Mouse (Mus musculus) B cell, adult 2 months (primary cell): ENCODE data around the gene Arhgap1.

ENCODE experiments used
- DNase-seq, 2 experiments: peaks; one replicate each; pipeline ENCODE4 v3.0.0; 2022

Gene Arhgap1

DNA sequence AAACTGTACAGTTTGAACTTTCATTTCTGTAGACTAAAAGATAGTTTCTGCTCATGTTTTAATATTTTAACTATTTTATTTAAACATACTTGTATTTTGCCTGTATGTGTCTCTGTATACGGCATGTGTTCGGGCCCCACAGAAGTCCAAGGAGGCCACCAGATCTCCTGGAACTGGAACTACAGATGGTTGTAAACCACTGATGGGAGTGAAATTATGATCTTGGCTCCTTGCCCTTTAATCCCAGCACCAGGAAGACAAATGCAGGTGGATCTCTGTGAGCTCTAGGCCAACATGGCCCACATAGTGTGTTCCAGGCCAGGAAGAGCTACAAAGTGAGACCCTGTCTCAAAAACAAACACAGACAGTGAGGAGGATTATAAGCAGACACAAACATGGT, 51.7 kb downstream of the Arhgap1 start:
- no peak for DNase-seq

- DNase-seq = no peak
These were observed 56.1 kb downstream of the Arhgap1 start for GRCm38 (mm10) chr2:91705736-91706135.

- DNase-seq = no peak
These were observed 56.8 kb downstream of the Arhgap1 start for GRCm38 (mm10) chr2:91706456-91706855.

DNA sequence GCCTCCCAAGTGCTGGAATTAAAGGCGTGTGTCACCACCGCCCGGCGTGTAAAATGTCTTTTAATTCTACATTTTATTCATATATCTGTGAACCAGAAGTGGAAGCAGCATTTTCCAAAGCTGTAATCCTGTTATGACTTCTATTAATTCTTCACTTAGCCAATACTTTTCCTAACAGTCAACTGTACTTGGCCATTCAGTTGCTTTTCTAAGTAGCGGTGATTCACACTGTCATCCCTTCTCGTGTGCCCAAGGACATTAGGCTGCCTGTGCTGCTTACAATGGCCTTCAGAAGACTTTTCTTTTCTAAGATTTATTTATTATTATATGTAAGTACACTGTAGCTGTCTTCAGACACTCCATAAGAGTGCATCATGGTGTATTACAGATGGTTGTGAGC, 58.7 kb downstream of the Arhgap1 start:
- no peak for DNase-seq

DNA sequence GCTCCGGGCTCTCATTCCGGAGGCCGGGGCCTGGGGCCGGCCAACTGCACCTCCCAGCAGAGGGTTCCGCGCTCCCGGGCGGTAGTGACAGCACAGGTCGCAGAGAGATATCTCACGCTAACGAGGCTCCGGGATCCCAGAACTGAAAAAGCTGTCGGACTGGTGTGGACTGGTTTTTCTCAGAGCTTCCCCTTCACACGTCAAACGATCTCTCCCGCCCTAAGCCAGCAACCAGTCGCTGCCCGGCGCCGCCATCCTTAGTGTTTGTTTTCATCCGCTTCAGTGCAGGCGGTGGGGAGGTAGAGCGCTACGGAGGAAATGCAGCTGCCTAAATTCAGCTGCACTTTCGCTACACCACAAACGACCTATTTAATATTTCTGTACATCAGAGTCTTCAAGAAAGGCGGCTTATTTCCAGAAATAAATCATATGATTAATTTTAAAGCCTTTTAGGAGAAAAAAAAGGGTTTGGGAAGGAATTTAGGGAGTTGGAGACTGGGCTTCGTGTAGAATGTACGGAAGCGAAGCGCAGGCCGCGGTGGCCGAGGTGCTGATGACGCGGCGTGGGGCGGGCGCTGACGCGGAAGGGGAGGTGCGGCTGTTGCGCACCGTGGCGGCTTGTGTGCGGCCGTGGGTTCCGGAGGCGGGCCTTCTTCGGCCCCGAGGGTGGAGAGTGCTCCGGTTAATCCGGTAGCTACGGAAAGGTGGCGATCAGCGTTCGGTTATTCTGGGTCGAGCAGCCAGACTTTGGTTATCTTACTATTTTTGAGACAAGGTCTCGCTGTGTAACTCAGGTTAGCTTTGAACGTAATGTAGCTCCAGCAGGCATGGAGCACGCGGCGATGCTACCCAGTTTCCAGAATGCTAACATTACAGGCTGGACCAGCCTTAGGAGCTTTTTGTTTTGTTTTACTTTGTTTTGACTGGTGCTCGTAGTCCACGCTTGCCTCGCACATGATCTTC, 60.9 kb downstream of the Arhgap1 start, which contains the start of the genes Atg13 and Harbi1:
Gene Atg13 (minus strand): TSS at position 305 of the 963 bp plus-strand sequence.
Gene Harbi1 (plus strand): TSS at position 581 of the 963 bp plus-strand sequence.
- peak; percentile 98 for DNase-seq

DNA sequence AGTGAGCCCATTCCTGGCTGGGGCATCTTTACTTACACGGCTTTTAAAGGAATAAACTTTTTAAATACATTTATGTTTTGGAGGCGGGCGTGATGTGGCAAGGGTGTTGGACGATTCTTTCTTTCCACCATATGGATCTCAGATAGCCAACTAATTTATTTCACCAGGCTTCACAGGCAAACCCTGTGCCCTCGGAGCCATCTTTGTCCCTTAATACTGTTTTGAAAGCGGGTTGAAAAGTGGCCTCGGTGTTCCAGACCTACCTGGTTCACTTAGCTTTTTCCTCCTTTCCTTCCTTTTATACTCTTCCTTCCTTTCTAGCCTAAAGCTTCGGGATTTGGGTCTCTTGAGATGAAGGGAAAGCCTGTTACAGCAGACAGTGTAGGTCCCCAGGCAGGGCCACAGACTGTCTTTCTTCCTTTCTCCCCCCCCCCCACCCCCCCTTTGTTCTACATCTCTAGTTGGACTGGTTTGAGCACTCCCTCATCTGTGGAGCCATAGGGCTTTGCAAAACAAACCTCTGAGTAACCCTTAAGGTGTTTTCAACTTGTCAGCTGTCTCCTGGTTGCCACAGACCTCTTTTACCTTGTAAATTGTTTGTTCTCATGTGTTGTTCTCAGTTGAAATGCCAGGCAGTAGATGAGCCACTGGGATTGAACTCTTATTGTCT, 61.7 kb downstream of the Arhgap1 start:
- DNase-seq = peak in 1 of 2 experiments; percentile 28

DNA sequence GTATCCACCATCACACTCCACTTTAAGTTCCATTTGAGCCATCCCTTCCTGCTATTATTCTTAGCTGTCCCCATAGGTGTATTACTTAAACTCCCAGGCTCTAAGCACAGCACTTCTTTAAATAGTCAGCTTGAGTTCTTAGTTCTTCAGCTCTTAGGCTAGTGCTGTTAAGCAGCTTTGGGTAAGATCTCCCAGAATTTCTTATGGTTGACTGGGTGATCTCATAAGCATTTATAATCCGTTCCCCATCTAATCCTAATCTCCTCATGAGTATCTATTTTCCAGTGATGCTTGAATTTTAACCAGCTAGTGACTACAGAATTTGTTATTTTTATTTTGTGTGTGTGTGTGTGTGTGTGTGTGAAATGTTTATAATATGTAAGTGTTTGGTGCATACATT, 65.3 kb downstream of the Arhgap1 start:
- no peak for DNase-seq

DNA sequence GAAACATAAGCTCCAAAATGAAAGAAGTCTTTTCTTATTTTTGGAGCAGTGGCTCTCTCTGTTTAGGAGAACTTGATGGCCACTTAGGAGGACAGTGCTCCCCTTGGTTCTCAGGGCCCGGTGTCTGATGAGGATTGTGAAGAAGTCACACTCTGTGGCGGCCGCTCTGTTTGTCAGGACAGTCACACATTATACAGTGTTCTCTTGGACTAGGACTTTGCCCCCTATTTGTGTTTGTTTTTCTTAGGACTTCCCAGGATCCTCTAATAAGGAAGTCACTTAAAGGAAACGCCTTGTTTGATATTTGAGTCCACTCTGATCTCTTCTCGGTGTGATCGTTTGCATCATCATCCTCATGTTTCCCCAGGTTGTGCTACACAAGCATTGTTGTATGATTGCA, 68.6 kb downstream of the Arhgap1 start:
- DNase-seq = no peak
